Mouse (Mus musculus) gastrocnemius, adult 18-20 months (tissue): Measurements from ENCODE around the gene Hadhb. TPM values are rescaled to one million over a fixed set of nuclear protein-coding genes. Genes with fewer than 3 reads are reported as not detected.
A peak's percentile ranks its signal among the peaks of the same experiment; 100 is the strongest.
"Not testable (repeated sequence)": the region's sequence is repeated elsewhere in the genome, so short reads cannot be mapped to it uniquely, and the experiment has no call there.

Experiments used
- DNase-seq: peaks from one replicate; pipeline ENCODE4 v3.0.0; 2021; ENCODE audit warnings: low spot score
- total RNA-seq, 2 experiments: library from RNA; stranded (reverse); gene quantifications; 2 replicates each; pipeline ENCODE4 v1.2.3; 2021

Gene Hadhb
- total RNA-seq, 2 experiments from 2014 or later, result 403 to 518 TPM

DNA sequence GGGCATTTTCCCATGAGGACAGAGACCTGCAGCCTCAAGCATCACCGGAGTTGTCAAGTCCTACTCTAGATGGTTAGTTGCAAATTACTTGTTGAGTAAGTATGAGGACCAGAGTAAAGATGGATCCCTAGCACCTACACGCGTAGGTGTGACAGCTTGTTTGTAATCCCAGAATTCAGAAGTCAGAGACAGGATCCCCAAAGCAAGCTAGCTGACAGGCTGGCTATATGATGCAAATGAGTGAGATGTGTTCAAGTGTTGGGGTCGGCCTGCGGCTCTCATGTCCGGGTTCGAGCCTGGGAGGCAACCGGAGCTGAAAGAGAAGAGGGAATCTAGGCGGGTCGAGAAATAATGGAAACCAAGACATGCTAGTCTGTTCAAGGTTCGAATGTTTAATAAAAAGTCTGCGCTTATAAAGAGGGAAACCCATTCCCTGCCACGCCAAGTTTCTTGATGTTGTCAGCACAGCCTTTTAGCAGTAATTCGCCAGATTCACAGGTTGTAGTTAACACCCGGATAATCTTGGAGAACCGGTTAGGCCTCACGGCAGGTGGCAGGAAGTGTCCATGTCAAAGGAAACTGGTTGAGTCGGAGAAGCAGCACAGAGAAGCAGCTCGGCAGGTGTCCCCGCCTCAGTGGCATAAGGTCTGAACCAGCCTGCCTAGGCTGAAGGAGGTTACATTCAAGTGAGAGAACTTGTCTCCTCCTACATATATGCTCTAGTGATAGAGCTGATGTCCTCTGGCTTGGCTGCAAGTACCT is 18.1 kb downstream of the Hadhb start:
- DNase-seq, result no peak

DNA sequence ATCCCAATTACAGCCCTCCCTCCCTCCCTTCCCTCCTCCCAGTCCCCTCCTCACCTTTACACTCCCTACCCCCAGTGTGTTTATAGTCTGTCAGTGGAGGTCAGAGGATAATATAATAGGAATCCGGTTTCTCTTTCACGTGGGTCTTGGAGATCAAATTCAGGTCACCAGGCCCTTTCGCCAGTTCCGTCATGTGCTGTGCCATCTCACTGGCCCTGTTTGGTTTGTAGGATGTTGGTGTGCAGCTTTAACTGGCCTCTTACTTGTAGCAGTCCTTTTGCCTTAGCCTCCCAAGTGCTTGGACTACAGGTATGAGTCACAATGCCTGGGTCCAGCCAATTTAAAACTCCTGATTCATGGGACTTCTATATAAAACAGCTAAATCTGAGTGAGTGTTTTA is 20.8 kb downstream of the Hadhb start:
- DNase-seq, result peak; percentile 36

DNA sequence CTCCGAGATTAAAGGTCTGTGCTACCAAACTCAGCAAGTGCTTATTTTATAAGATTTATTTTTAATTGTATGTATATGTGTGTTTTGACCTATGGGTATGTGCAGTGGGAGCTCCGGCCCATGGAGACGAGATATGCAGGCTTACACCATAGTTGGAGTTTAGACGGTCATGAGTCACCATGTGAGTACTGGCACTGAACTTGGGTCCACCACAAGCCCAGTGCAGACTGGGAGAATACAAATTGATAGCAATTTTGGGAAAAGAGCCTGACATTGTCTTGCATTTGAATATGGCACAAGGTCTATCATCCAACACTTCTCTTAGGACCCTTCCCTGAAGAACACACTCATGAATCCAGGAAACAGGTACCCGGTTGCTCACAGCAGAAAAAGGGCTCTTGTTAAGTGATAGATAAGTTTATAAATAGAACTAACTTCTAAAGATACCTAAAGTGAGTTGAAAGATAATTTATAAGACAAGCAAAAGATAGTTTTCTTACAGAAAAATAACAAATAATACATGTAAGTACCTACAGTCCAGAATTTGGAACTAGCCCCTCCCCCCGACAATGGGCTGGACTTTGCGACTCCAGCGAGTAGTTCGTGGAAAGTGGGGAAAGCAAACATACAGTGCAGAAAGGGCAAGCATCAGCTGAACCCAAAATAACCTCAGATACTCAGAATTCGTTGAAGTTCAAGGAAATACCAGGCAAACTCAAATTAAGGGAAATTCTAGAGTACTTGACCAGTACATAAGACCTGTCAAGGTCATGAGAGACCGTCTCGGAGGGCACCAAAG is 32.8 kb downstream of the Hadhb start:
- no peak for DNase-seq

DNA sequence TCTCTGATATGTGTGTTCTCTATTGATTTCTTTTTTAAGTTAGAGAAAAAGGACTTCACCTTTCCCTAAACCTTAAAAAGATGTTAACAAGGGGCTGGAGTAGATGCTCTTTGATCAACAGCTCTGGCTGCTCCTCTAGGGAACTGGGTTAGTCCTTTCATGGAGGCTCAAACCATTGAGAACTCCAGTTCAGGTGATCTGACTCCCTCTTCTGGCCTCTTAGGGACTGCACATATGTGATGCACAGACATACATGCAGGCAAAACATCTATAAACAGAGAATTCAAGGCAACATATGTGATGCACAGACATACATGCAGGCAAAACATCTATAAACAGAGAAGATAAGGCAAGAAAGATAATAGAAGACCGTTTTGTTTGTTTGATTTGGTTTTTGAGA is 37.4 kb downstream of the Hadhb start:
- DNase-seq, result no peak

DNA sequence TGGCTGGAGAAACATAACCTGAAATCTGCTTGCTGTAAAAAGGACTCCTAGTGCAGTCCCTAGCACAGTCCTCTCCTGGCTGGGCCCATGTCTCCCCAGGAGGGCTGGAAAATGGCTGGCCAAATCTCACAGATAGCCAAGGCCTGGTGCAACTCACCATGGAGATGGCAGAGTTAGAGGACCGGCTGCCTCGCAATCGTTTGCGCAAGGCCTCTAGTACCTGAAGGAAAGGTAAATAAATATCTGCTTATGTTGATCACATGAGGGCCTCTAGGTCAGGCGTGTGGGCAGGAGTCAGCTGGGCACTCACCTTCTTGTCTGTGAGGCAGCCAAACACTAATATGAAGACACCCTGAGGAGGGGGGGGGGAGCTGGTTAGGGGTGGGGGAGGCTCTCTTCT is 40.3 kb downstream of the Hadhb start:
- DNase-seq, result no peak

DNA sequence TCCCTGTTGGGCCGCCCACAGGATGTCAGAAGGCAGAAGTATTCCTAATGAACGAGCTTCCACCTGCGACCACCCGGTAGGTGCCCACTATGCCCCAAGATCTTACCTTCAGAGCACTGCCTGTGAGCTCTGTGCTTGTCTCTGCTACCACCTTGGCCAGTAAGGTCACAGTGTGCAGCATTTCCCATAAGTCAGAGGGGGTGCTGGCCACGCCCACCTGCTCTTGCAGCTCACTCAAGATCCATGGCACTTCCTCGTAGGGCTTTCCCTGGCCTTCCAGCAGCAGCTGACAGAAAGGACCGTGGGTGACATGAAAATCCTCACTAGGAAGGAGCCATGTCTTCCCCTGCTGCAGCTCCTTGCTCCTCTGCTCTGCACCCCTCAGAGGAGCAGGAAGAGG is 43.2 kb downstream of the Hadhb start:
- no peak for DNase-seq

DNA sequence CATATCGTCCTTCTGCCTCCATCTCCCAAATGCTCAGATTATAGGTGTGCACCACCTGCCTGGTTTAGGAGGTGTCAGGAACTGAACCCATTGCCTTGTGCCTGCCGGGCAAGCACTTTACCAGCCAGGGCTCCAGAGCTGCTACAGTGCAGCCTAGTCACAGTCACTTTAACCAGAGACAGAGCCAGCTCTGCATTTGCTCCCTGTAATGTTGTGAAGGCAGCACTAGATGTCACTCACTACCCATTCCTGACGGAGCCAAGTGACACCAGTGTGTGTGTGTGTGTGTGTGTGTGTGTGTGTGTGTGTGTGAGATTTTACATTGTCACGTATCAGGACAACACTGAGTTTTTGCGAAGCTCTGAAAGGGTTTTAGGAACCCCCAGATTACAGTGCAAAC is 46.5 kb downstream of the Hadhb start:
- no peak for DNase-seq

DNA sequence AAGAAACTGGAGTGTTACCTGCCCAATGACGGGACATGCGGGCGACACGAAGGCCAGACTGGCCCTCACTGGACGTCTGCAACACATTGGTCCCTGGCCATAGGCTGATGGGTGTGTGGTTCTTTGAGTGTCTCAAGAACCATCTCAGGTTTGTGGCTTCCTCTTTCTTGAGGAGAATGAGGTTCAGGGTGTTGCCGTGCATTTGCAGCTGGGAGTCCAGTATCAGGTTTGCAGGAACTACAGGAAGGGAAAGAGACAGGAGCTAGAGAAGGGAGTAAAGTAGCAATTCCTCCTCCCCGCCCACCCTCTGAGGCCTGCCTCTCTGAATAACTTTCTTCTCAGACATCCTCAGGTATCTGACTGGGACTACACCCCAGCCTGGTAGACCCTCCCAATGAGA is 47.2 kb downstream of the Hadhb start:
- DNase-seq, result no peak

DNA sequence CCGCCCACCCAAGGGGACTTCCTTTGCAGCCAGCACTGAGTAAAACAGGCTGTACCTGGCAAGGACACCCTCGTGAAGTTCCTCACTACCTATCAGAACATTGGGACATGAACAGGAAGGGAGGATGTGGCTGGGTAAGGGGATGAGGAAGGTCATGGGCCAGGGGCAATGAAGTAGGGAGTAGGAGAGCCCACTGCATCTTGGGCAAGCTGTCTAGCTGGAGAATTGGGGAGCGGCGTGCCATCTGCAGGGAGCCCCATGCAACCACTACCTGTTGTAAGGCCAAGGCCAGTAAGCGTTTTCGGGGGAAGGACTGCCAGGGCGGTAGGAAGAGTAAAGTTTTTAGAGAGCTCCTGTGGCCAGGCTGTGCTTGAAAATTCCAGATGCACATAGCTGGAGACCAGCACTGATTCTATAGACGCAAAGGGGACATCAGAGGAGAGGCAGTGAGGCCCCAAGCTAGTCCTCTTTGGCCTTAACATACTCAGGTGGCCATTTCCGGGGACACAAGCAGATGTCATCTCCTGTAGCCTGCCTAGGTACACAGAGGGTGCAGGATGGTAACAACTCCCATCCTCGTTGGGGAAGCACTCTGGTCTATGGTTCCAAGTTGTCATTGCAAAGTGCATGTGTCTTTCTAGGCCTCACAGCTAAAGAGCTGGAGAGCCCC is 48.3 kb downstream of the Hadhb start:
- no peak for DNase-seq

DNA sequence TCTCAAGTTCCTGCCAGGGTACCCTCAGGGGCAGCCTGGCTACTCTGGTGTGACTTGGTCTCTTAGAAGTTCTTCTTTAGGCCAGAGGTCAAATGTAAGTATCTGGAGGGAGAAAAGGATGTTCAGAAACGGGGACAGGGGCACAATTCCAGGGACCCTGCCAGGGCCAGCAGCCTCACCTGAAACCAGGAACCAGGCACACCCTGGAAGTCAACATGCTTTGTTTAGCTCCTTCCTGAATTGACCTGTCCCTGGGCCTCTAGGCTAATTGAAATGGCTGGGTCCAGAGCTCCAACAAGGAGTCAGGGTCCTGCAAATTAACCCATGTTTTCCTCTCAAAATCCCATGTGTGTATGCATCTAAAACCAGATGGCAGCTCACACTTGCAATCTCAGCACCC is 49.4 kb downstream of the Hadhb start:
- DNase-seq, result no peak

DNA sequence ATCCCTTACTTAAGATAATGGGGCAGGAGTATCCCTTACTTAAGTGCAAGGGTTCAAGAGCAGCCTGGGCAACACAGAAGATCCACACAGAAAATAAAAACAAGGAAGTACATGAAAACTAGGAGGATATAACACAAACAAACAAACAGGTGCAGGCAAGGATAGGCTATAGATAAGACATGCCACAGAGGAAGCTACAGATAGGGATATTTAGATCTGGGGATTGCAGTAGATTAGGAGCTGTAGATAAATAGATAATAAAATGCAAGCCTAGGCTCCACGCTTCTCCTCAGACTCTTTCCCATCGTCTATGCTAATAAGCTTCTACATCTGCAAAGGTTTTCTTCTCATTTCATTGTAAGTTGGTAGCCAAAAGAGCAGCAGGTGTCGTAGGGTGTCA is 50.0 kb downstream of the Hadhb start:
- no peak for DNase-seq

DNA sequence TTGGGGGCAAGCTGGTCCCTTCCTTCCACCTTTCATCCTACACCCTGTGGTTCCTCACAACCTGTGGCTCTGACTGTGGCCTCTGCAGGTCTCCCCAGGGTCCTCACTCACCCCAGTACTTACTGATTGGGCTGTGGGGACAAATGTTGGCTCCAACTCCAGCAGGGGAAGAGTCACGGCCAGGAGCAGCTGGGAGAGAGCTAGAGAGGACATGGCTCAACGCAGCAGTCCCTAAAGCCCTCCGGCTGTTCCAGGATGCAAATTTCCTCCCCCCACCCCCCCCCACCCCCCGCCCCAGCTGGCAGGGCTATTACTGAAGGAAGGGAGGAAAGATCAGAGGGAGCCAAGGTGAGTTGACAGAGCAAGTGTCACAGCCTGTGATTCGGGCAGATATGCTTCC is 50.4 kb downstream of the Hadhb start, which contains the start of gene Adgrf3:
TSS of gene Adgrf3 (minus strand) at position 230 of the 400 bp plus-strand sequence.
- no peak for DNase-seq

DNA sequence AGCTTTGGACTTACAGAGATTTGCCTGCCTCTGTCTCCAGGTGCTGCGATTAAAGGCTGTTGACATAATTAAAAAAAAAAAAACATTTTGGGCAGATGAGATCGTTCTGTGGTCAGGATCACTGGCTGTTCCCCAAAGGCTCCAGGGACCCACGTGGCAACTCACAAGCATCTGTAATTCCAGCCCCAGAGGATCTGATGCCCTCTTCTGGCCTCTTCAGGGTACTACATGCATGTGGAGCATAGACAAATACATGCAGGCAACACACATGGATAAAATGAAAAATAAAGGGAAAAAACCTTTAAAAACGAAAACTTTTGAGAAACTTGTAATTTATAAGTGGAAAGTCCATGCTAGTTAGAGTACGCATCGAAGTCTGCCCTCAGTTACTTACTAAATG is 52.2 kb downstream of the Hadhb start:
- DNase-seq, result no peak

DNA sequence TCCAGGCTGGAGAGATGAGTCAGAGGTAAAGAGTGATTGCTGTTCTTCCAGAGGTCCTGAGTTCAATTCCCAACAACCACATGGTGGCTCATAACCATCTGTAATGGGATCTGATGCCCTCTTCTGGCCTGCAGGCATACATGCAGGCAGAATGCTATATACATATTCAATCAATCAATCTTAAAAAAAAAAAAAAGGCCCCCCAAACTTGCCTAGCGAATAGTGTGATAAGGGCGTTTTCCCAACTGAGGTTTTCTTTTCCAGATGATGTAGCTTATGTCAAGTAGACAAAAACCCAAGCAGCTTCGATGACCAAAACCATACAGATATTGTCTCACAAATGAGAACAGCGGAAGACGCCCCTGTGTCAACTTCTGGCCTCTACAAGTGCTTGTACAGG is 55.7 kb downstream of the Hadhb start:
- not testable (repeated sequence) for DNase-seq

DNA sequence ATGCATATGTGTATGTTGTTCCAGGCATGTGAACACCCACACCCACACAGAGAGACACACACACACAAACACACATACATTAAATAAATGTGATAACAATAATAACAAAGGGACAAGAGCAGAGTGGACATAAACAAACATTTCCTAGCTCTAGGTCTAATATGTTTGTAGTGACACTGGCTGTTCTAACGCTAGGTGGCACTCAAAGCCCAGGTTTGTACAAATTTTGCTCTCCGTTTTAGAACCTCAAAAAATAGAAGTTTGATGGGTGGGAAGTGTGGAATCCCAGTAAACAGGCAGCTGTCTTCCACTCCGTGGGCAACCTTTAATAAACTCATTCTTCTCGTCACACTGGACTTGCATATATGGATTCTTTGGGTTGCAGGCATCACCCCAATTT is 59.8 kb downstream of the Hadhb start:
- peak; percentile 64 for DNase-seq

DNA sequence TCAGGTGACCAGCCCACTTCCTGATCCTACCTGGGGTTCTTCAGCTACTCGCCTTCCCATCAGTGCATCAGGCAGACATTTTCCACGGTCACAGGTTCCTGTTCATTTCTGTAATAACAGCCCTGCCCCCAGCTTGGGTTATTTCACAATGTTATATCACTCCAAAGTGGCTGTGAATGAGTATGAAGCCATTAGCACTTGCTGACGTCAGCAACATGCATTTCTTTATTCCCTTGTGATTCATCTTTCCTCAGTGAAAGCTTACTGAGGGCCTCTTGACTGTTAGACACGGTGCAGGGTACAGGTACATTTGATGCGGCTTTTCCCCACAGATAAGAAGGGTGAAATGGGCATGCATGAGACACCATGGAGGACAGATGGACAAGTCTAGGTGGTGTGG is 60.9 kb downstream of the Hadhb start:
- no peak for DNase-seq

DNA sequence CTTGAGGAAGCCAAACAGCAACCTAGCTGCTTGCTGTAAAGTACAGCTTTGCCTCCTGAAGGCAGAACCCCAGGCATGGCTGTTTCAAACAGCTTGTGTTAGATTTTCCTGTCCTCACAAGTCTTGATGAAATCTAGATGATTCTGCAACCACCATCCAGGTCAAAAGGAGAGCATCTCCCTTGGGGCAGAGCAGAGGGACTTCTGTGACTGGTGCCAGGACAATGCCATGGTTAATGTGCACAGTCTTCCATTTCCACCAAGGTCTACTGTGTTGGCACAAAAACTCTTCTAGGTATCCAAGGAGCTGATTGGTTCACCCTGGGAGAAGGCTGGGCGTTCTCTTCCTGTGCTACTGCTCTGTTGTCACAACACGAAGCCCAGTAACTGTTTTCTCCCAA is 64.7 kb downstream of the Hadhb start:
- no peak for DNase-seq

DNA sequence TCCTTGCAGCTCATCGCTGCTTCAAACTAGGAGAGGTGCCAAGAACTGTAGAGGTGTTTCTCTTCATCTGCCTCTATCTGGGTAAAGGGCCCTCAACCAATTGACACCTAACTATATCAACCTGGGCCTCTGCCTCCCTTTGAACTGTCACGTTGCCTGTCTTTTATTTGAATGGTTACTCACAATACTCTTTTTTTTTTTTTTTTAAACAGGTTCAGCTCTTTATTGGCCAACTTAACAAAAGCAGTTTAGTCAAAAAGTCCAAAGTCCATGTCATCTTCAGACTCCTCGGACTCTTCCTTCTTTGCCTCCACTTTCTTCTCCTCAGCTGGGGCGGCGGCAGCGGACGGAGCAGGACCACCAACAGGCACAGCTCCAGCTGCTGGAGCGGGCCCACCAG is 65.6 kb downstream of the Hadhb start:
- DNase-seq, result no peak

DNA sequence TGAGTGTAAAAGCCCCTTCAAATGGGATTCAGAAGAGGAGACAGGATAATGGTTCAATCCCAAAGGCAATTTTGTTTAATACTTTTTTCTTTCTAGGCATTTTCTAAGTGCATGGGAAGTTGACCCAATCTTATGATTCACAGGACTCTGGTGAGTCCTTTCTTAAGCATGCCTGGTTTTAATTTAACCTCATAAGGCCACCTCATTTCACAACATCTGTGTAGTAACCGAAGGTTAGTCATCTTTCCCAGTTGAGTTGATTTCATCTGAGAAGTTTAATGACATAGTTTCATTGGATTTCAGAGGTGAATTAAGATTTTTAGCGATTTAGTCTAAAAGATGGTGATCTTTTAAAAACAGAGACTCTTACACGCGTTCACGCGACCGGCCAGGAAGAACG is 67.6 kb downstream of the Hadhb start:
- no peak for DNase-seq

DNA sequence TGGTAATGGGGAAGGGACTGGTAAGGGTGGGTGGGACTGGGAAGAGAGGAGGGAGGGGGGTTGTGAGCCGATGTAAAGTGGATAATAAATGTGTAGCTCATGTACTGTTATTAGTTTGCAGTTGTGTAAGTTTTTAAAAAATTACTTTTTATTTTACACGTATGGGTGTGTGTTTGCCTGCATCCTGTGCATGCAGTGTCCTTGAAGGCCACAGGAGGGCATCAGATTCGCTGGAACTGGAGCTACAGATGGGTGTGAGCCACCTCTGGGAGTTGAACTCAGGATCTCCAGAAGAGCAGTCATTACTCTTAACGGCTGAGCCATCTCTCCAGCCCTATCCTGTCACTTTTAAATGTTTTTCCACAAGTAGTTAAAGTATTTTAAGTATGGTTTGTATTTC is 75.9 kb downstream of the Hadhb start:
- no peak for DNase-seq

DNA sequence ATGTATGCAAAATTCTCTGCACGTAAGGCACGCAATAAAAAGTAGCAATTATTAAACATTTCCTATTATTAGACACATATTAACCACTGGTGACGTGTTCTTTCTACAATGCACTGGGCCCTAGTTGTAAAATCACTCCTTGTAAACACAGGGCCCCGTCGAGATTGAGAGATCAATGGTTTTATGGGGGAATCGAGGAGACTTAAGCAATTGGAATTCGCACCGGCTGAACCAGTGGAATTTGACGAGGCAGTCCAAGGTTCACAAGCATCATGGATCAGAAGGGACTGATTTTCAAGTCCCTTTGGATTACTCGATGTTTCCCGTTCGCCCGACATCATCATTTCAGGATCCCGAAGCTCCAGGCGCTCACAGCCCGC is 76.8 kb downstream of the Hadhb start:
- DNase-seq, result no peak

DNA sequence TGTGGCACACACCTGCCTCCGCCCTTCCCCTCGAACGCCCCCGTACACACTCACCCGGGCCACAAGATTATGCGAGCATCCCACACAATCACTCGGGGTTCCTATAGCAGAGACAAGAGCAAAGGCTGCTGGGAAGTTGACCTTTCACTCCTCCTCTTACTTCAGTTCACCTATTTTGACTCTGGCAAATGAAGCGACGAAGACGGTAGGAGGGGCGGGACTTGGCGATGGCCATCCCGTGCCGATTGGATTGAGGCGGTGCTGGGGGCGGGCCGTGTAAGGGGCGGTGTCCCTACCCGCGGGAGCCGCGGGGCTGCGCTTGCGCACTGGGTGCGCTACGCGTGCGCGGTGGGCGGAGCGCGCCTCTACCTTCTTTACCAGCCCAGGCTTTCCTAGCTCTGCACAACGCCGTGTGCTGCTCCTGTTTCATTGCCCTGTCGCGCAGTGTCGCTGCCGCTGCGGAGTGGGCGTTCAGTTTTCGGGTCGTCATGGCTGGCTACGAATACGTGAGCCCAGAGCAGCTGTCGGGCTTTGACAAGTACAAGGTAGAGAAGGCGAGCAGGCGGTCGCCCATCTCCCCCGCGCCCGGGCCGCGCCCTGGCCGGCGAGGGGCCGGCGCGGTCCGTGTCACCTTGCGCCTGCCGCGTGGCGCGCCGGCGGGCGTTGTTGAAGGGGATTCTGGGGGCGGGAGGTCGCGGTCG is 77.4 kb downstream of the Hadhb start, which contains the start of gene Selenoi:
TSS of gene Selenoi (plus strand) at position 311 of the 701 bp plus-strand sequence.
- peak; percentile 99 for DNase-seq
